Mouse (Mus musculus): ENCODE data around the gene Vmp1.

- TF ChIP-seq CHD2 (IDR thresholded peaks at IDR 0.05; ENCODE audit: low read depth, low read length): no peak
- no peak for TF ChIP-seq MAFK (IDR thresholded peaks at IDR 0.05; ENCODE audit: insufficient read depth, low read depth, low read length)
These were observed 16.1 kb downstream of the Vmp1 start for GRCm38 (mm10) chr11:86667553-86667952.

All from ES-E14 (cell line).